Mouse (Mus musculus): ENCODE measurements around the gene Tnrc18.

Tnrc18 gene

GRCm38 (mm10) chr5:142771034-142771433 is 46.4 kb downstream of the Tnrc18 start:
- no peak for DNase-seq

GRCm38 (mm10) chr5:142769641-142770040 is 47.8 kb downstream of the Tnrc18 start:
- peak; percentile 41 to 46 for DNase-seq

- no peak for DNase-seq
Observed at GRCm38 (mm10) chr5:142768352-142769267, 48.9 kb downstream of the Tnrc18 start.

GRCm38 (mm10) chr5:142767937-142768336 is 49.5 kb downstream of the Tnrc18 start:
- peak; percentile 82 to 86 for DNase-seq

GRCm38 (mm10) chr5:142766708-142767107 is 50.8 kb downstream of the Tnrc18 start:
- no peak for DNase-seq

GRCm38 (mm10) chr5:142764889-142765288 is 52.6 kb downstream of the Tnrc18 start:
- no peak for DNase-seq

- DNase-seq: peak in 1 of 2 experiments; percentile 43
Observed at GRCm38 (mm10) chr5:142764306-142764705, 53.2 kb downstream of the Tnrc18 start.

GRCm38 (mm10) chr5:142762082-142762807 is 55.2 kb downstream of the Tnrc18 start:
- no peak for DNase-seq

GRCm38 (mm10) chr5:142761326-142761983 is 56.0 kb downstream of the Tnrc18 start:
- DNase-seq: no peak

- DNase-seq: no peak
Observed at GRCm38 (mm10) chr5:142759786-142760185, 57.7 kb downstream of the Tnrc18 start.

- no peak for DNase-seq
Observed at GRCm38 (mm10) chr5:142752241-142752640, 65.2 kb downstream of the Tnrc18 start.

GRCm38 (mm10) chr5:142750173-142750572 is 67.3 kb downstream of the Tnrc18 start:
- no peak for DNase-seq

- no peak for DNase-seq
Observed at GRCm38 (mm10) chr5:142747026-142747629, 70.3 kb downstream of the Tnrc18 start.

GRCm38 (mm10) chr5:142739941-142740340 is 77.5 kb downstream of the Tnrc18 start:
- no peak for DNase-seq

- no peak for DNase-seq
Observed at GRCm38 (mm10) chr5:142731916-142732315, 85.5 kb downstream of the Tnrc18 start.

- DNase-seq: no peak
Observed at GRCm38 (mm10) chr5:142730295-142730694, 87.2 kb downstream of the Tnrc18 start.

GRCm38 (mm10) chr5:142728301-142728700 is 89.2 kb downstream of the Tnrc18 start:
- no peak for DNase-seq

GRCm38 (mm10) chr5:142726748-142727147 is 90.7 kb downstream of the Tnrc18 start:
- no peak for DNase-seq

- DNase-seq: no peak
Observed at GRCm38 (mm10) chr5:142724265-142724664, 93.2 kb downstream of the Tnrc18 start.

- peak; percentile 67 to 83 for DNase-seq
Observed at GRCm38 (mm10) chr5:142723520-142724133, 93.8 kb downstream of the Tnrc18 start.

GRCm38 (mm10) chr5:142719897-142720296 is 97.6 kb downstream of the Tnrc18 start:
- no peak for DNase-seq

- no peak for DNase-seq
Observed at GRCm38 (mm10) chr5:142718486-142718885, 99.0 kb downstream of the Tnrc18 start.
